Mouse (Mus musculus): ENCODE measurements around the gene Hk1. TPM values are rescaled to one million over a fixed set of nuclear protein-coding genes. Genes with fewer than 3 reads are reported as not detected.

Hk1 gene
- polyA plus RNA-seq, 1 experiment from 2014 or later, result 34.0 TPM

- Histone ChIP-seq H3K36me3 (no peaks in the 10 kb centered on the region), H3K4me3 (peak overlapping the region; percentile 73; the same call in 1 of the 2 replicates), H3K27ac (no peak overlapping the region), H3K4me1 (replicated peaks) (peaks cover 64% of the 10 kb centered on the region), H3K9me3 (no peaks in the 10 kb centered on the region), H3K27me3 (ENCODE audit: insufficient read depth, poor library complexity, severe bottlenecking) (peaks cover 12% of the 10 kb centered on the region; the same call in 1 of the 2 replicates)
- 28% methylated on average over 5 of the region's 5 CpGs for WGBS
- DNase-seq (ENCODE audit: low spot score), result no peak
Observed at GRCm38 (mm10) chr10:62338626-62339025, 41.1 kb downstream of the Hk1 start.

- DNase-seq (ENCODE audit: low spot score), result no peak
- 31% methylated on average over 9 of the region's 9 CpGs for WGBS
- Histone ChIP-seq H3K27ac (no peak overlapping the region), H3K9me3 (no peaks in the 10 kb centered on the region), H3K4me1 (replicated peaks) (peaks cover 64% of the 10 kb centered on the region), H3K36me3 (no peaks in the 10 kb centered on the region), H3K27me3 (ENCODE audit: insufficient read depth, poor library complexity, severe bottlenecking) (peaks cover 12% of the 10 kb centered on the region; the same call in 1 of the 2 replicates), H3K4me3 (peak overlapping the region; percentile 73; the same call in 1 of the 2 replicates)
Observed at GRCm38 (mm10) chr10:62338176-62338575, 41.5 kb downstream of the Hk1 start.

- peaks cover 12% of the 10 kb centered on the region; the same call in 1 of the 2 replicates for H3K27me3 ChIP-seq (ENCODE audit: insufficient read depth, poor library complexity, severe bottlenecking)
- H3K4me1 ChIP-seq (replicated peaks), result peaks cover 72% of the 10 kb centered on the region
- WGBS, result 32% methylated on average over 12 of the region's 12 CpGs
- H3K27ac ChIP-seq, result peak overlapping the region; percentile 23; the same call in 1 of the 2 replicates
- H3K9me3 ChIP-seq, result no peaks in the 10 kb centered on the region
- no peak for DNase-seq (ENCODE audit: low spot score)
- no peak overlapping the region for H3K4me3 ChIP-seq
- H3K36me3 ChIP-seq, result no peaks in the 10 kb centered on the region
Observed at GRCm38 (mm10) chr10:62336601-62337578, 42.8 kb downstream of the Hk1 start.

DNA sequence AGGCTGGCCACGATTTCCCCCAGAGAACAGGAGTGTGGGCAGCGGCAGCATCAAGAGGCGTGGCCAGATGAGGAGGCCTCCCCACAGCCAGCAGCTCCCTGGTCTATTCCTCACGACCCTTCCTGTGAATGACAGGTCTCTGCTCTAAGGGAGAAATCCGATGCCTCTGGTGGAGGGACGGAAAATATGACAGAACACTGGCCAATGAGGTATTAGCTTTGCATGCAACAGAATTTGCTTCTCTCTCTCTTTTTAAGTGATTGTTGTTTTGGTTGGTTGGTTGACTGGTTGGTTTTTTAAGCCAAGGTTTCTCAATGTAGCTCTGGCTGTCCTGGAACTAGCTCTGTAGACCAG is 44.3 kb downstream of the Hk1 start:
- 17% methylated on average over 6 of the region's 6 CpGs for WGBS

GRCm38 (mm10) chr10:62334686-62335422 is 44.9 kb downstream of the Hk1 start:
- H3K27me3 ChIP-seq (ENCODE audit: insufficient read depth, poor library complexity, severe bottlenecking), result peaks cover 12% of the 10 kb centered on the region; the same call in 1 of the 2 replicates
- H3K4me3 ChIP-seq, result no peak overlapping the region
- no peaks in the 10 kb centered on the region for H3K9me3 ChIP-seq
- H3K27ac ChIP-seq, result no peak overlapping the region
- peaks cover 66% of the 10 kb centered on the region for H3K4me1 ChIP-seq (replicated peaks)
- no peaks in the 10 kb centered on the region for H3K36me3 ChIP-seq
- WGBS, result 49% methylated on average over 20 of the region's 20 CpGs
- DNase-seq (ENCODE audit: low spot score), result no peak

More for the DNA sequence above, 44.3 kb downstream of the Hk1 start:
- Histone ChIP-seq H3K4me3 (no peak overlapping the region), H3K4me1 (replicated peaks) (peaks cover 63% of the 10 kb centered on the region), H3K9me3 (no peaks in the 10 kb centered on the region), H3K36me3 (no peaks in the 10 kb centered on the region), H3K27me3 (ENCODE audit: insufficient read depth, poor library complexity, severe bottlenecking) (peaks cover 12% of the 10 kb centered on the region; the same call in 1 of the 2 replicates), H3K27ac (no peak overlapping the region)
- DNase-seq (ENCODE audit: low spot score), result peak; percentile 13

DNA sequence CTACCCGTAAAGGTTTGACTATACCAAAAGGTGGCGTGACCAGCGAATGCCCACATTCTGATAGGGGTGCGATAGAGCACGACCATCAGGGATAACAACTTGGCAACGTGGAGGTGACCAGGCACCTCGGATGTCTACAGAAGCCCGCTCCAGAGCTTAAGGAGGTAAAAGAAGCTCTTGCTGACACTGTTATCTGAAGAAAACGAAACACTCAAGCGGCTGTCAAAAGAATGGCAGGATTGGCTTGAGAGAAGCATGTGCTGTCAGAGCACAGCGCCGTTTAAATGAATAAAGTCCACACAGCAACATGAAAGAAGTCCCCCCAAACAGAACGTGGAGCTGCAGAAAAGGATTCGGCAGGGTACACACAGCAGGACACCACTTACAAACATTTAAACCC is 46.4 kb downstream of the Hk1 start:
- Histone ChIP-seq H3K4me1 (replicated peaks) (peaks cover 52% of the 10 kb centered on the region), H3K36me3 (no peaks in the 10 kb centered on the region), H3K27ac (no peak overlapping the region), H3K4me3 (no peak overlapping the region), H3K9me3 (no peaks in the 10 kb centered on the region), H3K27me3 (ENCODE audit: insufficient read depth, poor library complexity, severe bottlenecking) (peaks cover 3% of the 10 kb centered on the region; the same call in 1 of the 2 replicates)
- no peak for DNase-seq (ENCODE audit: low spot score)
- WGBS, result 75% methylated on average over 14 of the region's 14 CpGs

DNA sequence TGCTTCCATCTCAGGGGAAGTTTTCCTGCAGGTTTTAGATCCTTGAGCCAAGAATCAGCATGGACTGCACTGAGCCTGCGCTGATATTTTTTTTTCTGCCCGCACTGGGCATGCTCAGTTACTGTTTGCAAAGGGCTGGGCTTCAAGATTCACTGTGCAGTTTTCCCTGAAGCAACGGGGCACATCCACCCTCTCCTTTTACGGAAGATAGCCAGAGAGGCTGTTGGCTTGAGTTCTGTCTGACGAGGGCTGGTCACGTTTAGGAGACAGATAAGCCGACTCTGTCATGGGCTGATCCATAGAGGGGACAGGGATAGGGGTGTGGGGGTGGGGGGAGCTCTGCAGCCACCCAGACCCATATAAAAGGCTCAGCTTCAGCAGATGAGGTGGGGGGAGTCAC is 47.2 kb downstream of the Hk1 start:
- H3K4me1 ChIP-seq (replicated peaks), result peaks cover 51% of the 10 kb centered on the region
- DNase-seq (ENCODE audit: low spot score), result no peak
- no peak overlapping the region for H3K27ac ChIP-seq
- H3K4me3 ChIP-seq, result no peak overlapping the region
- WGBS, result 73% methylated on average over 7 of the region's 7 CpGs
- H3K36me3 ChIP-seq, result no peaks in the 10 kb centered on the region
- H3K9me3 ChIP-seq, result no peaks in the 10 kb centered on the region
- H3K27me3 ChIP-seq (ENCODE audit: insufficient read depth, poor library complexity, severe bottlenecking), result no peaks in the 10 kb centered on the region

GRCm38 (mm10) chr10:62331771-62332170 is 47.9 kb downstream of the Hk1 start:
- H3K36me3 ChIP-seq, result no peaks in the 10 kb centered on the region
- no peak overlapping the region for H3K4me3 ChIP-seq
- no peak for DNase-seq (ENCODE audit: low spot score)
- peaks cover 49% of the 10 kb centered on the region for H3K4me1 ChIP-seq (replicated peaks)
- H3K9me3 ChIP-seq, result no peaks in the 10 kb centered on the region
- H3K27ac ChIP-seq, result no peak overlapping the region
- WGBS, result 84% methylated on average over 12 of the region's 12 CpGs
- no peaks in the 10 kb centered on the region for H3K27me3 ChIP-seq (ENCODE audit: insufficient read depth, poor library complexity, severe bottlenecking)

DNA sequence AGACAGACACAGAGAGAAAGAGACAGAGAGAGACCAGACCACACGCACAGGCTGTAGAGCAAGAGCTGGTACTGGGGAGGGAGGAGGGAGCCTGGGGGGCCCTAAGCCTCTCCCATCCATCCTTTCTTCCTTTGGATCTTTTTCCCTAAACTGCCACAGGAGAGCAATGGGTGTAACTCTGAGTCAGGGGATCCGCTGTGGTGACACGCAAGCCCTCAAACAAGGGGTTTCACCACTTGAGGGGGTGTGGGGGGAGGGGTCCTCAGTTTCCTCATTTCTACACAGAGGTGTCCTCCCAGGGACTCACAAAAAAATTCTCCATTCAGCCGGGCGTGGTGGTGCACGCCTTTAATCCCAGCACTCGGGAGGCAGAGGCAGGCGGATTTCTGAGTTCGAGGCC is 48.4 kb downstream of the Hk1 start:
- Histone ChIP-seq H3K4me1 (replicated peaks) (peaks cover 45% of the 10 kb centered on the region), H3K27ac (no peak overlapping the region), H3K4me3 (no peak overlapping the region), H3K9me3 (no peaks in the 10 kb centered on the region), H3K36me3 (no peaks in the 10 kb centered on the region), H3K27me3 (ENCODE audit: insufficient read depth, poor library complexity, severe bottlenecking) (no peaks in the 10 kb centered on the region)
- WGBS, result 93% methylated on average over 9 of the region's 9 CpGs
- DNase-seq (ENCODE audit: low spot score), result no peak

DNA sequence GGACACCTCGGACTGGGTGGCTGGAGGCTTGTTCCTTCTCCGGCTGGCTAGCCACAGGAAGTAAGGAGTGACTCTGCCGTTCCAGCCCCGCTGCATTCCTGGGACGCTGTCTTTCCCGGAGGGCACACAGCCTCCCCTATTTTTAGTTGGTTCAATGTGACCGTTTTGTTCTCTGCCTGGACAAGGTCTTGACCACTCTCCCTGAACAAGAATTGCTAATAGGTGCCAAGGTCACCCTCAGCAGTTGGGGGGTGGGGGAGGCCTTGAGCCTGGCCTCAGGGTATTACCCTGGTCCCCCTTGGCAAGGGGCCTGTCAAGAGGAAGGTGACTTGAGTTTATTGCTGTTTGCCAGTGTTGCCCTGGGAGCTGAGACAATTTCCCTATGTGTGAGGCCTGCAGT is 49.9 kb downstream of the Hk1 start:
- no peaks in the 10 kb centered on the region for H3K27me3 ChIP-seq (ENCODE audit: insufficient read depth, poor library complexity, severe bottlenecking)
- H3K4me3 ChIP-seq, result no peak overlapping the region
- H3K36me3 ChIP-seq, result no peaks in the 10 kb centered on the region
- H3K4me1 ChIP-seq (replicated peaks), result peaks cover 32% of the 10 kb centered on the region
- WGBS, result 75% methylated on average over 7 of the region's 7 CpGs
- no peak for DNase-seq (ENCODE audit: low spot score)
- H3K9me3 ChIP-seq, result no peaks in the 10 kb centered on the region
- H3K27ac ChIP-seq, result no peak overlapping the region

DNA sequence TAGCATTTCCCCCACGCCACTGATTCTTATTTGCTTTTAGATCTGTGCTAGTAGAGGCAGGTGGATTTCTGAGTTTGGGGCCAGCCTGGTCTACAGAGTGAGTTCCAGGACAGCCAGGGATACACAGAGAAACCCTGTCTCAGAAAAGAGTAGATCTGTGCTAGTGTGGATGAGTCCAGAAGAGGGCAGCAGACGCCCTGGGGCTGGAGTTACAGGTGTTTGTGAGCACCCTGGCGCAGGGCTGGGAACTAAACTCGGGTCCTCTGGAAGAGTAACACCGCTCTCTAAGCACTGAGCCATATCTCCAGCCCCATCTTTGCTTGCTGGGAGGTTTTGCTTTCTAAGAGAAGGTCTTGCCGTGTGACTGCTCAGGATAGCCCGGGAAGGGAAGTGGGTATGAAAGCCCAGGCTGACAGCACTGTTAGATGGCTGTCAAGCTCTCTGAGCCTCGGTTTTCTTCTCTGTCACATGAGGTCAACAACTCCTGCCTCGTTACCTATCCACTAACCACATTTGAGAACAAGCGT is 50.8 kb downstream of the Hk1 start:
- Histone ChIP-seq H3K36me3 (no peaks in the 10 kb centered on the region), H3K9me3 (no peaks in the 10 kb centered on the region), H3K27me3 (ENCODE audit: insufficient read depth, poor library complexity, severe bottlenecking) (no peaks in the 10 kb centered on the region), H3K27ac (no peak overlapping the region), H3K4me1 (replicated peaks) (peaks cover 27% of the 10 kb centered on the region), H3K4me3 (no peak overlapping the region)
- no peak for DNase-seq (ENCODE audit: low spot score)
- WGBS, result 84% methylated on average over 10 of the region's 10 CpGs

DNA sequence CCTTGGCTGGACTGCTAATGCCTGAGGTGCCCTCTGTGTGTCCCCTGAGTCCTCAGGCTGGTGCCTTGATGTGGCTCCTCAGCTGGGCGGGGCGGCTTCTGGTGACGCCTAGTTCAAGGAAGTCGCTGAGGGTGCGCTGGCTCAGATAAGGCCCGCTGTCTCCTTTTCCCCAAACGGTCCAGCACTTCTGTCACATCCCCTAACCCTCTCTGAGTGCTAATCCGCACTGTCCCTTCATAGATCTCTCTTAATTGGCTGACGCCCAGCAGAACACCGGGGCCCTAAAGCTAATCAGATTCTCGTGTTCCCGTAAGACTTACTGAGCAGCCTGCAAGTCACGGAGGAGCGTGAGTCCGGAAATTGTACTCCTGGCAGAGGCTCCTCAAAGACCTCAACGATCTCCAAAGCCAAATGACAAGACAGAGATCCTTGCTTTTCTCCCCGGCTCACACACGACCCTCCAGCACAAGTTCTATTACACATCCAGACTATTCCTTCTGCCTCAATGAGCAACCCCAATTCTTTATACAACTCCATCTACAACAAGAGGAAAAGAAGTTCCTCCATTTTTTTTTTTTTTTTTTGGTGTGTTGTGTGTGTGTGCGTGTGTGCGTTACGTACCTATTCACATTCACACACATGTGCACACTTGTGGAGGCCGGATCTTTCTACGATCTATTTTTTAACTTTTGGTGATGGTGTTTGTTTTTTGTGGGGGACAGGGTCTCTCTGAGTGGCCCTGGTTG is 52.0 kb downstream of the Hk1 start:
- Histone ChIP-seq H3K36me3 (no peaks in the 10 kb centered on the region), H3K4me1 (replicated peaks) (peaks cover 25% of the 10 kb centered on the region), H3K27ac (peak overlapping the region; percentile 50; the same call in 1 of the 2 replicates), H3K4me3 (no peak overlapping the region), H3K9me3 (no peaks in the 10 kb centered on the region), H3K27me3 (ENCODE audit: insufficient read depth, poor library complexity, severe bottlenecking) (no peaks in the 10 kb centered on the region)
- DNase-seq (ENCODE audit: low spot score), result no peak
- 74% methylated on average over 23 of the region's 23 CpGs for WGBS
